Mouse (Mus musculus) testis, adult 2 months (tissue): ENCODE data around the gene Fa2h. TPM values are rescaled to one million over a fixed set of nuclear protein-coding genes. Genes with fewer than 3 reads are reported as not detected.

Experiments used
- H3K27ac ChIP-seq: fragments of 200-500 bp; 2 replicates; pipeline ENCODE4 v1.5.1; 2012; ENCODE audit warnings: low read depth, low read length; ENCODE audit not compliant: control insufficient read depth, insufficient read depth
- H3K27me3 ChIP-seq: fragments of 200-500 bp; 2 replicates; pipeline ENCODE4 v1.6.1; 2012; ENCODE audit warnings: mild to moderate bottlenecking, low read length, moderate library complexity; ENCODE audit not compliant: control insufficient read depth, insufficient read depth
- H3K36me3 ChIP-seq: fragments of 200-500 bp; 2 replicates; pipeline ENCODE4 v1.6.1; 2012; ENCODE audit warnings: mild to moderate bottlenecking, low read length; ENCODE audit not compliant: control insufficient read depth, insufficient read depth
- H3K4me1 ChIP-seq: fragments of 200-500 bp; 2 replicates; pipeline ENCODE4 v1.6.1; 2012; ENCODE audit warnings: low read length; ENCODE audit not compliant: control insufficient read depth, insufficient read depth
- H3K4me3 ChIP-seq: fragments of 200-500 bp; 2 replicates; pipeline ENCODE4 v1.5.1; 2012; ENCODE audit warnings: low read depth, mild to moderate bottlenecking, low read length, moderate library complexity, mixed read lengths; ENCODE audit not compliant: control insufficient read depth
- CTCF ChIP-seq: fragments of 200-500 bp; IDR thresholded peaks from 2 replicates; pipeline ENCODE4 v1.5.1; 2012; ENCODE audit warnings: low read depth, mild to moderate bottlenecking, inconsistent platforms, low read length, moderate library complexity; ENCODE audit not compliant: control insufficient read depth, insufficient read depth, insufficient replicate concordance
- POLR2A ChIP-seq: fragments of 200-500 bp; IDR thresholded peaks from 2 replicates; pipeline ENCODE4 v1.6.1; 2012; ENCODE audit warnings: low read depth, mild to moderate bottlenecking, inconsistent platforms, low read length, moderate library complexity; ENCODE audit not compliant: control insufficient read depth
- polyA plus RNA-seq: library from polyadenylated mRNA; depleted of rRNA; stranded (reverse); fragments of >200 nt; gene quantifications from 2 replicates; pipeline ENCODE4 v1.2.3, GENCODE M21; 2012

The Fa2h gene
- polyA plus RNA-seq, 1 experiment, result 100 TPM

GRCm38 (mm10) chr8:111358905-111359304, 34.7 kb downstream of the Fa2h start:
- Histone ChIP-seq H3K27ac (no peak overlapping the region), H3K36me3 (no peaks in the 10 kb centered on the region), H3K27me3 (no peaks in the 10 kb centered on the region), H3K4me3 (no peak overlapping the region), H3K4me1 (no peaks in the 10 kb centered on the region)
- no peak; the same call in 1 of the 2 replicates for TF ChIP-seq CTCF
- TF ChIP-seq POLR2A, result no peak

DNA sequence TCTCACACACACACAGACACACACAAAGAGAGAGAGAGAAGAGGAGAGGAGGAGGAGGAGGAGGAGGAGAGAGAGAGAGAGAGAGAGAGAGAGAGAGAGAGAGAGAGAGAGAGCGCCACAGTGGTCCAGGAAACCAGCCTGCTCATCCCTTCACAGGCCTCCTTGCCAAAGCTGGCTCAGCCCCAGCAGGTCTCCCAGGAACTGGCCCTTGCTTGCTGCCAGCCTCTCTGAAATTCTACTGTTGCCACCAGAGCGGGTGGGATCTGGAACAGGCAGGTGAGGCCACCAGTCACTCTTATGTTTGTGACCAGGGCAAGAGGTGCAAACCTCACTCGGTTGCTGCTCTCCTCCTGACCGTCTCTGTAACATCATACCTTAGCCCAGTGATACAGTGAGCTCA, 36.2 kb downstream of the Fa2h start:
- Histone ChIP-seq H3K36me3 (no peaks in the 10 kb centered on the region), H3K4me1 (no peaks in the 10 kb centered on the region), H3K4me3 (no peak overlapping the region), H3K27me3 (no peaks in the 10 kb centered on the region), H3K27ac (no peak overlapping the region)
- no peak for TF ChIP-seq POLR2A
- TF ChIP-seq CTCF, result no peak

GRCm38 (mm10) chr8:111353497-111353896, 40.1 kb downstream of the Fa2h start:
- no peak overlapping the region for H3K27ac ChIP-seq
- H3K4me3 ChIP-seq, result no peak overlapping the region
- TF ChIP-seq POLR2A, result no peak
- TF ChIP-seq CTCF, result no peak
- no peaks in the 10 kb centered on the region for H3K27me3 ChIP-seq
- no peaks in the 10 kb centered on the region for H3K36me3 ChIP-seq
- H3K4me1 ChIP-seq, result no peaks in the 10 kb centered on the region

GRCm38 (mm10) chr8:111352289-111352688, 41.3 kb downstream of the Fa2h start:
- H3K27me3 ChIP-seq, result no peaks in the 10 kb centered on the region
- no peaks in the 10 kb centered on the region for H3K4me1 ChIP-seq
- no peaks in the 10 kb centered on the region for H3K36me3 ChIP-seq
- no peak overlapping the region for H3K4me3 ChIP-seq
- H3K27ac ChIP-seq, result no peak overlapping the region
- TF ChIP-seq CTCF, result no peak
- no peak for TF ChIP-seq POLR2A

DNA sequence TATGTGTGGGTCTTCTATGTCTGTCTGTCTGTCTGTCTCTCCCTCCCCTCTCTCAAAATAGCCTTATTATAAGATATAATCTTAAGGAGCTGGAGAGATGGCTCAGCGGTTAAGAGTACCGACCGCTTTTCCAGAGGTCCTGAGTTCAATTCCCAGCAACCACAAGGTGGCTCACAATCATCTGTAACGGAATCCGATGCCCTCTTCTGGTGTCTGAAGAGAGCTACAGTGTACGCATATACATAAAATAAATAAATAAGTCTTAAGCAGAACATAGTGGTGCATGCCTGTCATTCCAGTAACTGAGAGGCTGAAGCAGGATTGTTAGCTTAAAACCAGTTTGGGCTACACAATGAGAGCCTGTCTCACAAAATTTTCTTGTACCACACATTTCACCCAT, 43.0 kb downstream of the Fa2h start:
- Histone ChIP-seq H3K4me3 (no peak overlapping the region), H3K4me1 (no peaks in the 10 kb centered on the region)

GRCm38 (mm10) chr8:111343225-111343624, 50.4 kb downstream of the Fa2h start:
- Histone ChIP-seq H3K27me3 (no peaks in the 10 kb centered on the region), H3K4me3 (no peak overlapping the region), H3K36me3 (no peaks in the 10 kb centered on the region), H3K4me1 (no peaks in the 10 kb centered on the region), H3K27ac (no peak overlapping the region)
- TF ChIP-seq CTCF (peak; percentile 81; the same call in 1 of the 2 replicates), POLR2A (no peak)

More for the DNA sequence above, 43.0 kb downstream of the Fa2h start:
- Histone ChIP-seq H3K27ac (no peak overlapping the region), H3K36me3 (no peaks in the 10 kb centered on the region), H3K27me3 (no peaks in the 10 kb centered on the region)
- TF ChIP-seq POLR2A, result no peak
- no peak for TF ChIP-seq CTCF

- Histone ChIP-seq H3K4me3 (no peak overlapping the region; the same call in 1 of the 2 replicates), H3K27ac (no peak overlapping the region), H3K36me3 (no peaks in the 10 kb centered on the region), H3K27me3 (peaks cover 4% of the 10 kb centered on the region), H3K4me1 (peaks cover 3% of the 10 kb centered on the region; the same call in 1 of the 2 replicates)
- TF ChIP-seq CTCF (no peak), POLR2A (no peak)
Measured at GRCm38 (mm10) chr8:111340186-111340585, 53.4 kb downstream of the Fa2h start.
